Mouse (Mus musculus) spleen, adult 12 weeks (tissue): ENCODE measurements at regions not wholly inside any gene's neighbourhood (a gene's known extent, or its start where the extent isn't known, plus 50 kb on each side); places are given as distances from the start of the nearest gene placed in this dataset.

Experiments used
- DNase-seq: peaks from one replicate; pipeline ENCODE4 v3.0.0; 2022; ENCODE audit warnings: low spot score

GRCm38 (mm10) chr12:25381619-25382018 is 284.7 kb upstream of the Id2 start:
- DNase-seq = no peak

GRCm38 (mm10) chr12:25379996-25380395 is 283.1 kb upstream of the Id2 start:
- no peak for DNase-seq

GRCm38 (mm10) chr12:25379016-25379415 is 282.1 kb upstream of the Id2 start:
- no peak for DNase-seq

- no peak for DNase-seq
Observed at GRCm38 (mm10) chr12:25378036-25378645, 281.2 kb upstream of the Id2 start.

GRCm38 (mm10) chr12:25376451-25376850 is 279.5 kb upstream of the Id2 start:
- DNase-seq = no peak

GRCm38 (mm10) chr12:25367541-25367940 is 270.6 kb upstream of the Id2 start:
- no peak for DNase-seq

GRCm38 (mm10) chr12:25365600-25366267 is 268.8 kb upstream of the Id2 start:
- no peak for DNase-seq

GRCm38 (mm10) chr12:25364966-25365568 is 268.1 kb upstream of the Id2 start:
- DNase-seq = no peak

- no peak for DNase-seq
Observed at GRCm38 (mm10) chr12:25363839-25364238, 266.9 kb upstream of the Id2 start.

GRCm38 (mm10) chr12:25363341-25363740 is 266.4 kb upstream of the Id2 start:
- DNase-seq = no peak

GRCm38 (mm10) chr12:25362771-25363170 is 265.8 kb upstream of the Id2 start:
- DNase-seq = no peak

- no peak for DNase-seq
Observed at GRCm38 (mm10) chr12:25360726-25361125, 263.8 kb upstream of the Id2 start.

GRCm38 (mm10) chr12:25359931-25360330 is 263.0 kb upstream of the Id2 start:
- DNase-seq = no peak

- no peak for DNase-seq
Observed at GRCm38 (mm10) chr12:25358846-25359525, 262.0 kb upstream of the Id2 start.

- DNase-seq = no peak
Observed at GRCm38 (mm10) chr12:25356774-25357173, 259.8 kb upstream of the Id2 start.

GRCm38 (mm10) chr12:25355217-25355616 is 258.3 kb upstream of the Id2 start:
- no peak for DNase-seq

GRCm38 (mm10) chr12:25353402-25353896 is 256.5 kb upstream of the Id2 start:
- DNase-seq = no peak

- no peak for DNase-seq
Observed at GRCm38 (mm10) chr12:25352160-25352559, 255.2 kb upstream of the Id2 start.

- DNase-seq = no peak
Observed at GRCm38 (mm10) chr12:25344354-25344753, 247.4 kb upstream of the Id2 start.

GRCm38 (mm10) chr12:25338771-25339170 is 241.8 kb upstream of the Id2 start:
- no peak for DNase-seq

- no peak for DNase-seq
Observed at GRCm38 (mm10) chr12:25335930-25336329, 239.0 kb upstream of the Id2 start.

GRCm38 (mm10) chr12:25335069-25335468 is 238.1 kb upstream of the Id2 start:
- no peak for DNase-seq
